Mouse (Mus musculus) limb, embryonic 15.5 days (tissue): Measurements from ENCODE around the gene Gm21987. TPM values are rescaled to one million over a fixed set of nuclear protein-coding genes. Genes with fewer than 3 reads are reported as not detected.

Source experiments
- ATAC-seq: fragments of 200-750 bp; cut with Nextera tagmentation; 2 replicates; pipeline ENCODE4 v1.8.0; 2017; ENCODE audit warnings: low read depth, moderate TSS enrichment; ENCODE audit not compliant: insufficient number of reproducible peaks, low FRiP score, low TSS enrichment
- H3K27ac ChIP-seq: fragments of 300-500 bp; sonication (generic); 2 replicates; pipeline ENCODE4 v1.5.1; 2015; ENCODE audit warnings: moderate library complexity, mild to moderate bottlenecking, inconsistent platforms
- H3K27me3 ChIP-seq: fragments of 300-500 bp; sonication (generic); 2 replicates; pipeline ENCODE4 v1.6.1; 2015; ENCODE audit warnings: inconsistent platforms
- H3K36me3 ChIP-seq: fragments of 300-500 bp; sonication (generic); 2 replicates; pipeline ENCODE4 v1.6.1; 2015; ENCODE audit warnings: inconsistent platforms
- H3K4me1 ChIP-seq: fragments of 300-500 bp; sonication (generic); 2 replicates; pipeline ENCODE4 v1.6.1; 2015; ENCODE audit warnings: inconsistent platforms
- H3K4me2 ChIP-seq: fragments of 300-500 bp; sonication (generic); 2 replicates; pipeline ENCODE4 v1.6.1; 2015; ENCODE audit warnings: mild to moderate bottlenecking, inconsistent platforms
- H3K4me3 ChIP-seq: fragments of 300-500 bp; sonication (generic); 2 replicates; pipeline ENCODE4 v1.5.1; 2015; ENCODE audit warnings: mild to moderate bottlenecking, inconsistent platforms
- H3K9ac ChIP-seq: fragments of 300-500 bp; sonication (generic); 2 replicates; pipeline ENCODE4 v1.6.1; 2015; ENCODE audit warnings: inconsistent platforms
- H3K9me3 ChIP-seq: fragments of 300-500 bp; sonication (generic); 2 replicates; pipeline ENCODE4 v1.6.1; 2016; ENCODE audit warnings: inconsistent platforms
- WGBS: fragments of 180-500 bp; shearing (Covaris S2); methylation state at CpG from one replicate; pipeline ENCODE4 v1.1.7; 2015; 5-methylcytosine and 5-hydroxymethylcytosine counted together
- polyA plus RNA-seq: library from polyadenylated mRNA; unstranded; fragments of >200 nt; fragmentation: Nextera tagmentation; extraction: Ambion mirVana; gene quantifications from 2 replicates; pipeline ENCODE4 v1.2.1, GENCODE M21; 2015

Gm21987 gene
- polyA plus RNA-seq, 1 experiment from 2014 or later, result 0.55 TPM

DNA sequence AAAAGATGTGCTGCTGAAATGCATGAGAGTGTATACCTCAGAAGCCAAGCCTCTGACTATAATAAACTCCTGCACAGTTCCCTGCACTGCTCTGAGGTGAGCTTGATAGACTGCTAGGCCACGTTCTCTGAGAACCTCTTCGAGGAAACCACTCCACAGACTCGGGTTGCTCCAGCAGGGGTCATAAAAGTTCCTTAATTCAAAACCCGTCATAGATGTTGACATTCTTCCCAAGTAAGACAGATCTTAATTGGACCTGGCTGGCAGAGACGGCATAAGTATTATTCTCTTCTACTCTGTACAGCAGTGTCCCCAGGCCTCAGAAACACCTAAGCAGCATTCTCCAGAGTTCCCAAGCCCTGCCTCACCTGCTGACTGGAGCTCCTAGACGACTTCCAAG is 4.1 kb downstream of the Gm21987 start:
- Histone ChIP-seq H3K9me3 (no peaks in the 10 kb centered on the region), H3K9ac (no peak overlapping the region), H3K4me2 (no peak overlapping the region), H3K27me3 (no peaks in the 10 kb centered on the region), H3K4me3 (no peak overlapping the region), H3K4me1 (peaks cover 4% of the 10 kb centered on the region), H3K27ac (no peak overlapping the region), H3K36me3 (peaks cover 32% of the 10 kb centered on the region)
- ATAC-seq, result no peak
- 58% methylated on average over 6 of the region's 6 CpGs for WGBS

DNA sequence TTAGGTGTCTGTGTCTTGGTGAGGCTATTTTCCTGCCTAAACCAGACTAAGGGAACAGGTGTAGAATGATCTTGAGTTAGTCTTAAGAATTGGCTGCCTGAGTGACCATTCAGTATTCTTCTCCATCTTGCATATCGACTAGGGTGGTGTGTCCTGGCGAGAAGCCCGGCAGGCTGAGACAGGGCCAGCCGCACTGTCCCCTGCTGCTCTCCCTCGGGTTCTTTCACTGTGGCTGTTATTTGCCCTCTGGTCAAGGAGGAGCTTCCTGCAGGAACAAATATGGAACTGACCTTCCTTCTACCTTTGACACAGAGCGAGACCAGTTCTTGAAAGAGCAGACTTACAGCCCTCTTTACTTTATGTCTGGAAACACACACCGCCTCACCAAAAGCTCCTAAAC is 5.2 kb downstream of the Gm21987 start:
- peaks cover 4% of the 10 kb centered on the region for H3K4me1 ChIP-seq
- no peak overlapping the region for H3K27ac ChIP-seq
- no peak overlapping the region for H3K9ac ChIP-seq
- H3K27me3 ChIP-seq, result no peaks in the 10 kb centered on the region
- H3K4me2 ChIP-seq, result no peak overlapping the region
- H3K9me3 ChIP-seq, result no peaks in the 10 kb centered on the region
- H3K4me3 ChIP-seq, result no peak overlapping the region
- H3K36me3 ChIP-seq, result peaks cover 32% of the 10 kb centered on the region
- WGBS, result 83% methylated on average over 7 of the region's 7 CpGs
- no peak for ATAC-seq

DNA sequence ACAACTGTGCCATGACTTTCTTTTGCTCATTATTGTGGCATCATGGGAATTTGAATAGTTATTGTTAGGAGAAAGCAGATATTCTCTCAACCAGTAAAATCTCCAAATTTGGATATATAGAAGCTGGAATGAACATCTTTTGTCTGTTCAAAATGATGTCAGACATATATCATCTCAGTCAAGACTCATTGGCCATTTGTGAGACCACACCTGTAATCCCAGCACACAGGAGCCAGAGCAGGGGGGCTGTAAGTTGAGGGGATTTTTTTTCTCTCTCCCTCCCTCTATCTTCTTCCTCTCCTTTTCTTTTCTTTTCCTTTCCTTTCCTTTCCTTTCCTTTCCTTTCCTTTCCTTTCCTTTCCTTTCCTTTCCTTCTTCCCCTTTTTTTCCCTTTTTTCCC is 6.0 kb downstream of the Gm21987 start:
- Histone ChIP-seq H3K4me3 (no peak overlapping the region), H3K27ac (no peak overlapping the region), H3K27me3 (no peaks in the 10 kb centered on the region), H3K9me3 (no peaks in the 10 kb centered on the region), H3K4me2 (no peak overlapping the region), H3K4me1 (peaks cover under 1% of the 10 kb centered on the region), H3K9ac (no peak overlapping the region), H3K36me3 (peaks cover 32% of the 10 kb centered on the region)
- ATAC-seq, result no peak

DNA sequence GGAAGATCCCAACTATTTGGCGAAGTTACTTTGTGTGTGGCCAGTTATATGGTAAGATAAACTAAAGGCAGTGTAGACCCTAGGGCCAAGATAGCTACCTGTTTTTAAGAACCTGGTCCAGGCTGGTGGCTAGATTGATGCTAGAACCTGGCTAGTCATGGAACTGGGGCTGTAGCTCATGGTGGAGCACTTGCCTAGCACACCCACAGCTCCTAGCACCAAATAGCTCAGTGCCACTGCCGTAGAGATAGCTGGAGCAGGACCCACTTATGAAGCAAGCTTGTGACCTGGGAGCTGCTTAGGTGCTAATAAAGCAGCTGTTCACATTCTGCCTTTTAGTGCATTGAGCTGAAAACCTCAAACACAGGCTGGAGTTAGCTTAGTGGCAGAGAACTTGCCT is 6.8 kb downstream of the Gm21987 start:
- WGBS, result 87% methylated on average over 2 of the region's 2 CpGs
- H3K9ac ChIP-seq, result no peak overlapping the region
- H3K27me3 ChIP-seq, result no peaks in the 10 kb centered on the region
- no peak overlapping the region for H3K4me3 ChIP-seq
- H3K9me3 ChIP-seq, result no peaks in the 10 kb centered on the region
- peaks cover 32% of the 10 kb centered on the region for H3K36me3 ChIP-seq
- no peak for ATAC-seq
- H3K27ac ChIP-seq, result no peak overlapping the region
- H3K4me1 ChIP-seq, result no peaks in the 10 kb centered on the region
- no peak overlapping the region for H3K4me2 ChIP-seq

DNA sequence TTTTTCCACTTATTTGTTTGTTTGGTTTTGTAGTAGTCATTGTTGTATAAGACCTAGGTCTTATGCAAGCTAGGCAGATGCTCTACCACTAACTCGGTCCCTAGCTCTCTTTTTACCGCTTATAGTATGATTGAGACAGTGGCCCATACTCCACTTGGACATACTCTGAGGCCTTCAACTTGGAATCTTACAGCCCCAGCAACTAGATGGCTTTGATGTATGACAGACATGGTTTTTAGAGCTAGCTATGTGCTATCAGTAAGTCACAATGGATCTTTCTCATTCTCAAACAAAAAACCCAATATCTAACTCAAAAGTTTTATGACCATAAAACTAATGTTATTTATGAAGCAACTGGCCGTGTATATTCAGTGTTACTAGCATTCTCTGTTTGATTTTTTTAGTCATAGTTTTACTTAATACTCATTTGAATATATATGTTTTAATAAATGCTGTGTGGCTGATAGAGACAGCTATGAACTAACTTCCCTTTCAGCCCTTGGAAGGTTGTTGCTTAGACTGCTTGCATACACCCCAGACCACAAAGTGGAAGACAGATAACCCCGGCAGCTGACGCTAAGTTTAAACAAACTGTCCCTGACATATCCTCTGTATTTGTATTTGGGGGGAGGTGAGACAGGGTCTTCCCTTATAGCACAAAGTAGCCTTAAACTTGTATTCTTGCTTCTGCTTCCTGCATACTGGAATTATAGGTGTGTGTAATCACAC is 7.5 kb downstream of the Gm21987 start:
- H3K27me3 ChIP-seq, result no peaks in the 10 kb centered on the region
- no peaks in the 10 kb centered on the region for H3K9me3 ChIP-seq
- H3K9ac ChIP-seq, result no peak overlapping the region
- peaks cover 31% of the 10 kb centered on the region for H3K36me3 ChIP-seq
- H3K4me1 ChIP-seq, result no peaks in the 10 kb centered on the region
- no peak overlapping the region for H3K27ac ChIP-seq
- no peak overlapping the region for H3K4me3 ChIP-seq
- H3K4me2 ChIP-seq, result no peak overlapping the region
- 88% methylated on average over 5 of the region's 5 CpGs for WGBS
- no peak for ATAC-seq

DNA sequence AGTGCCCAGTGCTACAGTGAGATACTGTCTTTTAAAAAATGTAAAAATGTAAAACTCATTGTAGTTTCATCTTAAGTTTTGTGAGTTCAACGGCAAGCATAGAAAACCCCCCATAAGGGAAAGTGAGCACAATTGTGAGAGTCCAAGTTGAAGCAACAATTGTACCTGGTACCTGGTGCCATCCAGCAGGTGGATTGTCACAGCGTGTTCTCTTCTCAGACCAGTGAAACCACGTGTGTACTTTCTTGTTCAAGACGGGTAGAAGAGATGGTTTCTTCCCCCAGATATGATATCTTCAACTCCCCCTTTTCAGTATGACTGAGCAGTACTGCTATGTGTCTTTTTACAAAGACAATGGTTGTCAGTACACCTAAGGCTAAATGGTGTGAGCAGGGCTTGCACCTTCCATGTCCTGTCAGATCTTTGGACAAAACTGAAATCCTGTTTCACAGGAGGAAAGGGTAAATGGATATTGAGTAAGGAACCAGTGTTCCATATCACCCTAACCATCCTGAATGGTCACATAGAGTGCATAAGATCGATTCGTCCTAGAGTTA is 11.5 kb downstream of the Gm21987 start:
- H3K27ac ChIP-seq, result no peak overlapping the region
- WGBS, result 88% methylated on average over 6 of the region's 6 CpGs
- no peak overlapping the region for H3K4me2 ChIP-seq
- H3K27me3 ChIP-seq, result no peaks in the 10 kb centered on the region
- no peak overlapping the region for H3K4me3 ChIP-seq
- peaks cover 12% of the 10 kb centered on the region; the same call in 1 of the 2 replicates for H3K4me1 ChIP-seq
- no peak for ATAC-seq
- H3K36me3 ChIP-seq, result 0 out of 2 replicates have a peak, but pooled peaks cover 2% of the 10 kb centered on the region
- no peak overlapping the region for H3K9ac ChIP-seq
- H3K9me3 ChIP-seq, result no peaks in the 10 kb centered on the region

DNA sequence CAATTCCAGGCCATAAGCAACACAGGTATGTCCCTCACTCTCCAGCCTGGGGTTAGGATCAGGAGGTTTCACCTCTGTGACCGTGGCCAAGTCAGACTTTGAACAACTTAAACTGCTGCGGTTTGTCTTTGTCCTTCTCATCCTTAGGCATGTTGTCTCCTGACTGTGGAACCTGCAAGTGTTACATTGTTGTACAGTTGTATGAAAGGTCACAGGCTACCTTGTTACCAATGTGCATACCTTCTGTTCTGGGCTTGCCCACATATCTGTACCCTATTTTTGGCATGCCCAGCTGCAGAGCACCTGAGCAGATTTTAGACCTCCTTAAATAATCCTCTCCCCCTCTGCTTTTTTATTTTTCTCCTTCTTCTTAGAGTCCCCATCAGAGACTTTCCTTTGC is 12.4 kb downstream of the Gm21987 start:
- Histone ChIP-seq H3K9me3 (no peaks in the 10 kb centered on the region), H3K4me3 (no peak overlapping the region), H3K4me2 (no peak overlapping the region), H3K36me3 (0 out of 2 replicates have a peak, but pooled peaks cover 2% of the 10 kb centered on the region), H3K27ac (no peak overlapping the region), H3K9ac (no peak overlapping the region), H3K27me3 (no peaks in the 10 kb centered on the region), H3K4me1 (peaks cover 12% of the 10 kb centered on the region; the same call in 1 of the 2 replicates)
- WGBS, result 86% methylated on average over 2 of the region's 2 CpGs
- no peak for ATAC-seq

GRCm38 (mm10) chr16:38359857-38360256 is 13.0 kb downstream of the Gm21987 start:
- no peak overlapping the region for H3K4me2 ChIP-seq
- H3K4me3 ChIP-seq, result no peak overlapping the region
- peaks cover 12% of the 10 kb centered on the region; the same call in 1 of the 2 replicates for H3K4me1 ChIP-seq
- no peak overlapping the region for H3K27ac ChIP-seq
- H3K9me3 ChIP-seq, result no peaks in the 10 kb centered on the region
- H3K36me3 ChIP-seq, result 0 out of 2 replicates have a peak, but pooled peaks cover 2% of the 10 kb centered on the region
- H3K27me3 ChIP-seq, result no peaks in the 10 kb centered on the region
- whole genome bisulfite sequencing, result 65% methylated on average over 3 of the region's 3 CpGs
- ATAC-seq, result no peak
- H3K9ac ChIP-seq, result no peak overlapping the region

- WGBS, result 22% methylated on average over 2 of the region's 2 CpGs
- H3K4me1 ChIP-seq, result peaks cover 12% of the 10 kb centered on the region; the same call in 1 of the 2 replicates
- H3K36me3 ChIP-seq, result 0 out of 2 replicates have a peak, but pooled peaks cover 2% of the 10 kb centered on the region
- 0 out of 2 replicates have a peak, but pooled peaks have one; percentile 19 for ATAC-seq
- H3K4me3 ChIP-seq, result no peak overlapping the region
- no peak overlapping the region for H3K27ac ChIP-seq
- H3K27me3 ChIP-seq, result no peaks in the 10 kb centered on the region
- no peak overlapping the region for H3K4me2 ChIP-seq
- H3K9me3 ChIP-seq, result no peaks in the 10 kb centered on the region
- no peak overlapping the region for H3K9ac ChIP-seq
These were observed 13.5 kb downstream of the Gm21987 start for GRCm38 (mm10) chr16:38360317-38360716.

- no peaks in the 10 kb centered on the region for H3K27me3 ChIP-seq
- H3K36me3 ChIP-seq, result no peaks in the 10 kb centered on the region
- H3K9ac ChIP-seq, result no peak within 1 kb of the TSS
- H3K4me1 ChIP-seq, result peaks cover 12% of the 10 kb centered on the region; the same call in 1 of the 2 replicates
- WGBS, result 19% methylated on average over 10 of the region's 10 CpGs
- no peak for ATAC-seq
- 0 out of 2 replicates have a peak within 1 kb of the TSS, but pooled peaks have one; percentile 4 for H3K4me3 ChIP-seq
- no peak within 1 kb of the TSS for H3K27ac ChIP-seq
- no peak within 1 kb of the TSS for H3K4me2 ChIP-seq
- no peaks in the 10 kb centered on the region for H3K9me3 ChIP-seq
These were observed 15.1 kb downstream of the Gm21987 start, which contains the start of gene Popdc2 for GRCm38 (mm10) chr16:38361933-38362332. Popdc2 (plus strand) TSS chr16:38362209.

DNA sequence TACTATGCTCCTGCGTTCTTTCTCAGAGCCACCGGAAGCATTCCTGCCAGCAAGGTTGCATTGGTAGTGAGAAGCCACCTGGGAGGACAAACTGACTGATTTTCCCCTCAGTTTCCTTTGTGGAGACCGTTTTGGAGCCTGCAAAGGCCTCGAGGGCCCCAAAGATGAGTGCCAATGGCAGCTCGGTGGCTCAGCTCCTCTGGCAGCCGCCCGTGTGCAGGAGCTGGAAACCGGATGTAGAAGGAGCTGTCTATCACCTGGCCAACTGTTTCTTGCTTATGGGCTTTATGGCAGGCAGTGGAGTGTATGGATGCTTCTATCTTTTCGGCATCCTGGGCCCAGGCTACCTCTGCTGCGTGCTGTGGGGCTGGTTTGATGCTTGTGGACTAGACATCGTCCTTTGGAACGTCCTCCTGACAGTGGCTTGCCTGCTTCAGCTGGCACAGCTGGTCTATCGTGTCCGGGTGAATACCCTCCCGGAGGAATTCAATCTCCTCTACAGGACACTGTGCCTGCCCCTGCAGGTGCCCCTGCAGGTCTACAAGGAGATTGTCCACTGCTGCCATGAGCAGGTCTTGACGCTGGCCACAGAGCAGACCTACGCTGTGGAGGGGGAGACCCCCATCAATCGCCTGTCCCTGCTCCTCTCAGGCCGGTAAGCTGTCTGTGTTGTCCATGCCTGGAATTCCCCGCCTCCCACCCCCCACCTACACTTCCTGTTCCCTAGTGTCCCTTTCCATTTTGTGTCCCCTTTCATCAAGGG is 15.8 kb downstream of the Gm21987 start:
- H3K4me3 ChIP-seq, result 0 out of 2 replicates have a peak overlapping the region, but pooled peaks have one; percentile 4

DNA sequence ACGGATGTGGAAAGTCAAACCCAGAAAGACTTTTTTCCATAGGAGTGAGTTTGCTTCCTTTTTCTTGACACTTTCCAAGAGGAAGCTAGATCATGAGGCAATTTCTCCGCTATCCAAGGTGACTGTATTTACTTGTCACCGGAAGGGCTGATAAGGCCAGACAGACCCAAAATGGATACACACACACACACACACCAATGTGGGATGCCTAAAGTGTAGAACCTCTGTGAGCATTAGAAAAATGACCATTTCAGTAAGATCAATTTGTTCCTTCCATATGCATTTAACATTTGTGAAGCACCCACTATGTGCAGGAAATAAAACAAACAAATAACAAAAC is 16.4 kb downstream of the Gm21987 start:
- Histone ChIP-seq H3K27ac (no peak overlapping the region), H3K9ac (no peak overlapping the region), H3K4me2 (no peak overlapping the region), H3K36me3 (no peaks in the 10 kb centered on the region), H3K27me3 (no peaks in the 10 kb centered on the region), H3K4me3 (no peak overlapping the region), H3K4me1 (peaks cover 12% of the 10 kb centered on the region; the same call in 1 of the 2 replicates), H3K9me3 (no peaks in the 10 kb centered on the region)
- 78% methylated on average over 3 of the region's 3 CpGs for WGBS
- no peak for ATAC-seq

More for the DNA sequence above, 15.8 kb downstream of the Gm21987 start:
- Histone ChIP-seq H3K27ac (no peak overlapping the region), H3K4me2 (no peak overlapping the region), H3K9me3 (no peaks in the 10 kb centered on the region), H3K4me1 (peaks cover 12% of the 10 kb centered on the region; the same call in 1 of the 2 replicates), H3K36me3 (no peaks in the 10 kb centered on the region), H3K9ac (no peak overlapping the region), H3K27me3 (no peaks in the 10 kb centered on the region)
- WGBS, result 75% methylated on average over 20 of the region's 20 CpGs
- ATAC-seq, result no peak
